Mouse (Mus musculus): ENCODE measurements around the gene Adcy3.
"Not testable (repeated sequence)": the region's sequence is repeated elsewhere in the genome, so short reads cannot be mapped to it uniquely, and the experiment has no call there.

Adcy3 gene

DNA sequence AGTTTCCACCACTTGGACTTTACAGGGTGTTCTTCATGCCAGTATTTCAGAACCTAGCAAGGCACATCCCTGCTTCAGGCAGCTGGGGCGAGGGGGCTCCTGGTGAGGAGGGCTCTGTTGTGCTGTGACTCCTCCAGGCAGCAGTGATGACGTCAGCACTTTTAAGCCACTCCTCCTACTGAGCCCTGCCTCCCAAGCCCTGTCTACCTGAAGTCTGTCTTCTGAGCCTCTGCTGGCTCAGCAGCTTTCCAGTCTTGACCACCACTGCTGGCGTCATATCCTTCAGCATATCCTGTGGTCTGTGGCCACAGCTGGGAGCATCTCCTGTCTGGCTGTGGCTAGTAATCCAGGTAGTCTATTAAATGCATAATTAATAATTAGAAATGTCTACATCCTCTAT lies 47.6 kb downstream of the Adcy3 start:
- no peak for DNase-seq (ENCODE audit: low spot score in 2 of 2)

DNA sequence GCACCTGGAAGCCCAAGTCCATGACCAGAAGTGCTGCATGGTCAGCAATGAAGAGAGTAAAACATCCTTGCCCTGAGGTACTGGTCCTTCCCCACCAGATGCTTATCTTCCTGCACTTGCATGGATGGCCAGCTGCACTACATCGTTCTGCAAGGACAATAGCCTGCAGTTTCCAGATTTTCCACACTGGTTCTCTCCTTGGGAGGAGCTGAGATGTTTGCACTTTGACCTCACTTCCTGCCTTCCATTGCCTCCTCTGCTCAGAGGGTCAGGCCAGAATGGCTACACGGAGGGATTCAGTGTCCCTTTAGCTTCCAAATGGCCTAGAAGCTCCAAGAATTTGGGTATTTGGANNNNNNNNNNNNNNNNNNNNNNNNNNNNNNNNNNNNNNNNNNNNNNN lies 51.7 kb downstream of the Adcy3 start:
- DNase-seq (ENCODE audit: low spot score in 2 of 2), result no peak

DNA sequence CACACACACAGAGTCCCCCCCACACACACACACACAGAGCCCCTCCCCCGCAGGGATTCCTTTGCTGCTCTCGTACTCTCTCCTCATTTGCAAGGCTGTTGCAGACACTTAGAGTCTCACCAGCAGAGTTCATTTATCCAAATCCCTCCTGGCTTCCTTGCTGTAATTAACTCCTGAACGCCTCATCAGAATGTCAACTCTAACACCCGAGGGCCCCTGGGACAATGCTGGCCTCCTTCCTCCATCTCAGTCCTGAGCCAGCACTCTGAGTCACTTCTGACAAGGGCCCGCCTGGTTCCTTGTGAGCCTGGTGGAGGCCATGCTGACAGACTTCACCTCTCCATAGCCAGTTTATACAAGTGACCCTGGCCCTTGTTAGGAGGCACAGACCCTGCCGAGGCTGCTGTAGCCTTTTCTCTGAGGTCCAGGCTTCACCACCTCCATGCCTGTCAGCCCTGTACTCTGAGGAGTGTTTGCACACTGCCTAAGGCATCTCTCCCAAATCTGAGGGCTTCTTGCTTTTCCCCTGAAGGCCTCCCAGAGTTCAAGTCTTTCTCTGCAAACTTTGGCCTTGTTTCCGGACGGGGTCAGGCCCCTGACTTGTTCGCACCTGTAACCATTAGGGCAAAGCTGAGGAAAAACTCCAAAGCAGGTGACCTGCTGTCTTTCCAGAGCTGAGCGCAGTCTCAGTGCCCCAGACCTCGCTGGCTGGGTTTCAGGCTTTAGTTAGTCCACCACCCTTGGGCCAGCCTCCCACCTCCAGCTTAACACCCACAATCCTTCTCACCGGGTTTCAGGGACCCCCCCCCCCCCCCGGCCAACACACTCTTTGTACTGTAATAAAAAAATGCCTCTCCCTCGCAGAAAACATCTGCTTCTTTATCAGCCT lies 55.5 kb downstream of the Adcy3 start:
- DNase-seq (ENCODE audit: low spot score in 2 of 2), result no peak

DNA sequence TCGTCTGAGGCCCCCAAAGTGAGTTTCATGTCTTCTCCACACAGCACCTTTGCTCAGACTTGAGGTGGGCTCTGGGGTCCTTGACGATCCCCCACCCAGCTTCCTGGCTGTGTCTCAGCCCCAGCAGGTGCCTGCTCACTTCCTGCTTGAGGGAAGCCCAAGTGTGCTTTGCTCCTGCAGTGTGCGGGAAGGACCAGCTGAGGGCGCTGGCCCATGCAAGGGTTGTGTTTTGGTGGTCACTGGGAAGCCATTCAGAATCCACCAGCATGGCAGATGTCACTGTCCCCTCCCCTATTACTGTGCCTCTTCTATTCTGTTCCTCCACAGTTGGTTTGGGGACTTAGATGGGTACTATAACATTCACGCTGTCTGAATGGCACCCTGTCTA lies 56.2 kb downstream of the Adcy3 start:
- peak; percentile 49 to 66 for DNase-seq (ENCODE audit: low spot score in 2 of 2)

DNA sequence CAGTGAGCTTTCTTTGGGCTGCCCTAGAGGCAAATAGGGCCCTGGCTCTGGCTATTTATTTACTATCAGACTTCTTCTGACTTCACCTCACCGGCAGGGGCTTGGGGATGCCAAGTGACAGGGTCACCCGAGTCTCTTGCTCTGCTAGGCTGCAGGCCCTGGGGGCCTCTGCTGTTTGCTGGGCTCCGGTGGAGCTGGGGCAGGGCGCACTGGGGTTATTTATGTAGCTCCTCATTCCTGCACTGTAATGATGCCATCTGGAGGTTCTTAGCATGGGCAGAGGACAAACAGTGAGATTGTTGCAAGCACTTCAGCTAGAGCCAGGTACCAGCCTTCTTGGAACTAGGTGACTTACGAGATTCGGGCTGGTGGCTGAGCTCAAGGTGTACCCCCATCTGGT lies 59.6 kb downstream of the Adcy3 start:
- no peak for DNase-seq (ENCODE audit: low spot score in 2 of 2)

DNA sequence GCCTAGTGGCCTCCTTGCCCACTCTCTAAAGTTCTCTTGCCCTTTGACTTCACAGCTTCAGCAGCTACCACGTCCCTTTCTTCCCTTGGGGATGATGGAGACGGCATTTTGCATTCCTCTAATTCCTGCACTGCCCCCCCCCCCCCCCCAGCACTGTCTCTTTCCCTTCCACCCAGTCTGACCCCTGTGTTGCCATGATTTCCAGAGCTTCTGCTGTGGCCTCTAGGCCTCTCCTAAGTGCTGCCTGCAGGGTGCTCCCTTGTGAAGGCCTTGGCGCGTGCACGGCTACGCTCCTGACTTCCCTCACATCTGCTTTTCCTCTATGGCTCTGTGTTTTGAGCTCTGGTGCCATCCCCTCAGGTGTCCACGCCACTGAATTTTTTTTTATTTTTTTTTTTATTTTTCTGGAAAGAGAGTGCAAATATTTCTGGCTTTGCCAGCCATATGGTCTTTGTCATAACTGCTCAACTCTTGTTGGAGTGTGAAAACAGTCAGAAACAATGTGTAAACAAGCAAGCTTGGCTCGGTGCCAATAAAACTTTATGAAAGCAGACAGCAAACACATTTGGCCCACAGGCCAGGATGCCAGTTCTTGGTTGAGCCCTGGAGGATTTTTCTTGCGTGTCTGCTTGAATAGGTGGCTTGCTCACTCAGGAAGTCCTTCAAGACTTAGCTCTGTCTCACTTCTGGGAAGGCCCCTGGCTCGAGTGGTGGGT lies 60.3 kb downstream of the Adcy3 start:
- no peak for DNase-seq (ENCODE audit: low spot score in 2 of 2)

DNA sequence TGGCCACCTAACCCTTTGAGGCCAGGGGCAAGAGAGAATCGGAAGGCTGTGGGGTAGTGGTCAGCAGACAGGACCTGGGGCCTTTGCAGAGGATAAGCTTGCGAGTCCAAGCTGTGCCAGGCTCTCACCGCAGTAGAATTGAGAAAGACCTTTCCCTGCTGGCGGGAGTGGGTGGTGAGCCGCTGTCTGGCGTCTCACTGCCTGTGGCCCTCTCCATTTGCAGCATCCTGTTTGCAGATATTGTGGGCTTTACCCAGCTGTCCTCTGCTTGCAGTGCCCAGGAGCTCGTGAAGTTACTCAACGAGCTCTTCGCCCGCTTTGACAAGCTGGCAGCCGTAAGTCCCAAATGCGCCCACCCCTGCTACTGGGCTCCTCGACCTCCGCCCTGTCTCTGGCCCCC lies 61.7 kb downstream of the Adcy3 start:
- DNase-seq (ENCODE audit: low spot score in 2 of 2), result no peak

DNA sequence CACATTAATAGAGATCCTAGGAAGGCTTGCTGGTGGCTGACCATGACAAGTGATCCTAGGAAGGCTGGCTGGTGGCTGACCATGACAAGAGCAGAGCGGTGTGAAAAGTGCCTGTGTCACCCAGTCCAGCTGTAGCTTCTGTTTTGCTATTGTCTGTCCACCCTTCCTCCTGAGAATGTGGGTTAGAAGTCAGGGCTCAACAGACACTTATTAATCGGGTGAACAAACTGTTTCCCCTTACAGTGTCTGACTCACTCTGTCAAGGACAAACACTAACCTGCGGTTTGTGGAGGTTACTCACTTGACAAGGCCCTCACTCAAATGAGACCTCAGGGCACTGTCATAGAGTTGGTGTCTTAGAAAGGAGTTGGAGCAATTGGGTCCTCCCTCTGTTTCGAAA lies 65.8 kb downstream of the Adcy3 start:
- DNase-seq (ENCODE audit: low spot score in 2 of 2), result no peak

DNA sequence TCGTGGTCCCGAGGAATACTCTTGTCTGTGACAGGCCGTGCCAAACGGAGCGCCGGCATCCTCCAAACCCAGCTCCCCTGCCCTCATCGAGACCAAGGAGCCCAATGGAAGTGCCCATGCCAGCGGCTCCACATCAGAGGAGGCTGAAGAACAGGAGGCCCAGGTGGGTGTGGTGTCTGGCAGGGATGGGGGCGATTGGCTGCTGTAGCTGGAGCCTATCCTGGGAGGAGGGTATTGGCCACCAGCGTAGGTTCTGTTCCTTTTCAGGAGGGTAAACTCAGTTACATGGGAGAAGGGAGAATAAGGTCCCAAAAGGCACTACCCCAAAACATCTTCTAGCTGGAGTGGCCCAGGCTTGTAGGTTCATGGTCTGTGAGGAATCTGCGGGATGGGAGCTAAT lies 66.4 kb downstream of the Adcy3 start:
- DNase-seq (ENCODE audit: low spot score in 2 of 2), result no peak

DNA sequence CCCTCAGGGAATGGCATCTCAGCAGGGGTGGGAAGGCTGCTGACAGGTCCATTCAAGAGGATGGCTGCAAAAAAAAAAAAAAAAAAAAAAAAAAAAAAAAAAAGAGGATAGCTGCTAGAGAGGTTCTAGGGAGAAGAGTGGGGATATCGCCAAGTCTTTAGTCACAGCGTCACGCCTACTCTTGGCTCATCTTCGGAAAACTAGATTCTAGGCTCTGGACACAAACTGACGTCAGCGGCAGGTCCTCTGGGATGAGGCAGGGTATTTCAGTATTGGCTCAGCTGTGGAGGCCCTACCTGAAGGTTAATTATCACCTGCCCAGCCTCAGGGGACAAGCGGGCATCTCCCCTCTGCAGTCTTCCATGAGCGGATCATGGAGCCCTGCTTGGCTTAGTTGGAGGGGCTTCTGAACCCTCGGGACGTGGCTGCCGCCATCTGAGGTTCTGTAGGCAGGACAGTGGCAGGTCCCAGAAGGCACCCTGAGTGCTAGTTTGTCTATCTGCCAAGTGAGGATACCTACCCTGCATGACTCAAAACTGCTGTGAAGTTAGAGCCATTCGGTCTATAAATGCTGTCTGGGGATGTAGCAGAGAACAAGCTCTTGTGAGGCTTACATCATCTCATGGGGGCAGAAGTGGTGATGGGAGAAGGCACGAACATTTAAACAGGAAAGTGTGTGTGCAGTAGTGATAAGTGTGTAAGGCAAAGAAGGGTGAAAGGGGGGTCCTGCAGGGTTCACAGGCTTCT lies 68.7 kb downstream of the Adcy3 start:
- DNase-seq (ENCODE audit: low spot score in 2 of 2), result no peak

DNA sequence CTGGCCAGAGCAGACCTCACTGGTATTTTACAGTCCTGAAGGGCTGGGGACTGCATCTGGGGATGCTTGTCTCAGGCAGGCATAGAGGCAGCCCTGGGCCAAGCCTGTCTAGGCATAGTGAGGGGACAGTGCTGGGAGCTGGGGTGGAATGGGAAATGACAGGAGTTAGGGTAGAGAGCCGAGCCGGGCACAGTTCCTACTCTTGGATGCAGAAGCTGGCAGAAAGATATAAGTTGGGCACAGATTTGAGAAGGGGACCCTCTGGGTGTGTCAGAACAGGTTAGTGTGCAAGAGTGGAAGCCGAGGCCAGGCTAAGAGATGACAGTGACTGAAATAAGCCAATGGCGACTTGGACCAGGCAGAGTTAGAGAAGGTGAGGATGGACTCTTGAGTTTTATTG lies 69.3 kb downstream of the Adcy3 start:
- DNase-seq (ENCODE audit: low spot score in 2 of 2), result no peak

DNA sequence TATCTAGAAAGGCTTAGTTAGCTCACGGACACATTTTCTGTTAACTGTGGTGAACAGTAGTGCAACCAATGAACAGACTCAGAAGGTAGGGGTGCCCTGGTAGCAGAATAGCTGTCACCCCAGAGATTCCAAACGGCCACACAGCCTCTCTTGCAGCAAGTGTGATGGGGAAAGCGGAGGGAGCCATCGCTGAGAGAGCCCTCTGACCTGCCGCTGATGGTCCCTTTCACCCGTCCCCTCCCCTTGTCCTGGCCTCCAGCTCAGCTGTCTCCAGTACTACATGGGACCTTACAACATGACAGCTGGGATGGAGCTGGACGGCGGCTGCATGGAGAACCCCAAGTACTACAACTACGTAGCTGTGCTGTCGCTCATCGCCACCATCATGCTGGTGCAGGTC lies 73.2 kb downstream of the Adcy3 start:
- no peak for DNase-seq (ENCODE audit: low spot score in 2 of 2)

DNA sequence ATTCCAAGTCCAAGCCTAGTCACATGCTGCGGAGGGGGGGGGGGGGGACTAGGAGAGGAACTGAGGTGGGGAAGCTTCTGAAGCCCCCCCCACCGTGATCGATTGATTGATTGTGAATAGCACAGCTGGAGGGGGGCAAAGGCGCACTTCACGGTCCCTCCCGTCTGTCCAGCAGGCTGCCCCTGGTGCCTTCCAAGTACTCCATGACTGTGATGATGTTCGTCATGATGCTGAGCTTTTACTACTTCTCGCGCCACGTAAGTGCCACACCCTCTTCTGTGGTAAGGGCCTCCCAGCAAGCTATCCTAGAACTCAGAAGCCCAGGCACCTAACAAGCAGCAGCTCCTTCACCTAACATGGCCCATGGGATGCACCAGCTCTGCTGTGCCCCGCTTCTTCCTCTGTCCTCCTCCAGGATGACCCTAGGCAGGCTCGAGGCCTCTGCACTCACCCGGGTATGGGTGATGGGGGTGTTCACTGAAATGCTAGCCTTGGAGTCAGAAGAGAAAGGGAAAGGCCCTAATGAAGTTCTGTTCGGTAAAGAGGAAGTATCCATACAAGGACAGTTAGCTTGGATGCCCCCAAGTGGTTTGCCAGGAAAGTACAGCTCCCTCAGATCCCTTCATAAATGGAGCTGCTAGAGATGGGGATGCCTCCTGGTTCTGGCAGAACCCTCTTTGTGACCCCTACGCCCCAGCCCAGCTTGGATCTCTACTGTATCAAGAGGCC lies 75.7 kb downstream of the Adcy3 start:
- DNase-seq (ENCODE audit: low spot score in 2 of 2), result peak in 1 of 2 experiments; percentile 39

DNA sequence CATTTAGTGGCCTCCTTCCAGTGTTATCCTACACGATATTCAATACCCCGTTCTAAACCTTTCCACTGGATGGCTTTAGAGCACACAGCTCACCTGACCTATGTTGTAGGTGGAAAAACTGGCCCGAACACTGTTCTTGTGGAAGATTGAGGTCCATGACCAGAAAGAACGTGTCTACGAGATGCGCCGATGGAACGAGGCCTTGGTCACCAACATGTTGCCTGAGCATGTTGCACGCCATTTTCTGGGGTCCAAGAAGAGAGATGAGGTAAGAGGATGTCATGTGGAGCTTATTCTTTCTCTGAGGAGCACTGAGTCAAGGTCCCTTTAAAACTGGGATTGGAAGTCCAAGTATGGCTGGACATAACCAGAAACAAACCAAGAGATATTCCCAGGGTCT lies 76.3 kb downstream of the Adcy3 start:
- DNase-seq (ENCODE audit: low spot score in 2 of 2), result no peak

DNA sequence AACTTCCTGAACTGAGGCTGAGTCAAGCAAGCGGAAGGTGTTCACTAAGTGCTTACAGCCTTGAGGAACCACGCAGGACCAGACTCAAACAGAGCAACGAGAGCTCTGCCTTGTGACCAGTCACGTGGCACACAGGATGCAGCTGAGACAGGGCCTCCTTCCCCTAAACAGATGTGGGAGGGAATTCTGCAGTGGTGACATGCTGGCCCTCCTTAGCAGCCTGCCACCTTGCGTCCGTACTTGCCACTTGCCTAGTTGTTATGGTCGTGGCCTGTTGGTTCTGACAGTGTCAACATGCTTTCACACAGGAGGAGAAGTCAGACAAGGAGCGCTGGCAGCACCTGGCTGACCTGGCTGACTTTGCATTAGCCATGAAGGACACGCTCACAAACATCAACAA lies 78.3 kb downstream of the Adcy3 start:
- no peak for DNase-seq (ENCODE audit: low spot score in 2 of 2)

DNA sequence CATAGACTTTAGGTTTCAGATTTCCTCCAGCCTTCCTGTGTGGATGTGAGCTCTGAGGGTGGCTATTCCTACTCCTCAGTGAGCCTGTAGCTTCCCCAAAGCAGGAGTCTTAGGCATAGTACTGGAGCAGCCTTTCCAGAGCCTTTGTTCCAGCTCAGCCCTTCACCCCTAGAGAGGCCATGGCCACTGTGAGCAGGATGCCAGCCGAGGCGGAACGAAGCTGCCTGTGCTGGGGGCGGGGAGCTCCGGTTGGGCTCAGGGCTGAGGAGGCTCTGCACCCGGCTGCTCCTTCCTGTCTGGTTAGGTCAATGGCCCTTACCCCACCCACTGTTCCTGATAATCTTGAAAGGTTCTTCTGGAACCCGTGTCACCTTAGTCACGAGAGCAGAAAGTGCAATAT lies 80.0 kb downstream of the Adcy3 start:
- DNase-seq (ENCODE audit: low spot score in 2 of 2), result no peak

DNA sequence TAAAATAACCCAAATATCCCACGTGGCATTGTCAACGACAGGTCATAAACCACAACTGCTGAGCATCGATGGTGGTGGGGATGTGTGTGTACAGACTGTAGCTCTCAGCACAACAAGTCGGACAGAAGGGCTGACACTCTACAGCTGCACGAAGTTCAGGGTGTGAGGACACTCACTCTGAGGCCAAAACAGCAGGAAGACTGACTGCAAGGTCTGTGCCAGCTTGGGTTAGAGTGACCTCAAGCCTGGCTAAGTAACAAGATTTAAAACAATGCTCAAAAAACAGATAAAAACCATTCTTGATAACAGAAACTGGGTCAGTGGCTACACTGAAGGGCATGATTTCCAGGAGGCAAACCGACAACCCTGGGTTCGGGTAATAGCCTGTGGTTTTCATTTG lies 97.3 kb downstream of the Adcy3 start:
- no peak for DNase-seq (ENCODE audit: low spot score in 2 of 2)

DNA sequence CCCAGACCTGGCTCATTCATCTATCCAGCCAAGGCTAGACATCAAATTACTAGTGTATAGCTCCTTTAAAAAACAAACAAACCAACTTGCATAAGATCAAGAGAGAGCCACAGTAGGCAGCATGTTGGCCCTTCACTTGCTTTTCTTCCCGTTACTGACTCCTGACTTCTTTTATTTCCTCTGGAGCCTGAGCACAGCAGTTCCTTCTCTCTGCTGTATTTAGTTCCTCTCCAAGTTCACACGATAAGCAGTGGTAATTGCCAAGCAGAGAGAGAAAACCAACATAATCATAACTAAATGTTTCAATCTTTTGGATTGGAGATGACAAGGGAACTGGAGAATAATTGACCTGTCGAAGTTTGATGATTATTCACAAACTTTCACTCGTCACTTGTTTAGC lies 99.9 kb downstream of the Adcy3 start:
- no peak for DNase-seq (ENCODE audit: low spot score in 2 of 2)

DNA sequence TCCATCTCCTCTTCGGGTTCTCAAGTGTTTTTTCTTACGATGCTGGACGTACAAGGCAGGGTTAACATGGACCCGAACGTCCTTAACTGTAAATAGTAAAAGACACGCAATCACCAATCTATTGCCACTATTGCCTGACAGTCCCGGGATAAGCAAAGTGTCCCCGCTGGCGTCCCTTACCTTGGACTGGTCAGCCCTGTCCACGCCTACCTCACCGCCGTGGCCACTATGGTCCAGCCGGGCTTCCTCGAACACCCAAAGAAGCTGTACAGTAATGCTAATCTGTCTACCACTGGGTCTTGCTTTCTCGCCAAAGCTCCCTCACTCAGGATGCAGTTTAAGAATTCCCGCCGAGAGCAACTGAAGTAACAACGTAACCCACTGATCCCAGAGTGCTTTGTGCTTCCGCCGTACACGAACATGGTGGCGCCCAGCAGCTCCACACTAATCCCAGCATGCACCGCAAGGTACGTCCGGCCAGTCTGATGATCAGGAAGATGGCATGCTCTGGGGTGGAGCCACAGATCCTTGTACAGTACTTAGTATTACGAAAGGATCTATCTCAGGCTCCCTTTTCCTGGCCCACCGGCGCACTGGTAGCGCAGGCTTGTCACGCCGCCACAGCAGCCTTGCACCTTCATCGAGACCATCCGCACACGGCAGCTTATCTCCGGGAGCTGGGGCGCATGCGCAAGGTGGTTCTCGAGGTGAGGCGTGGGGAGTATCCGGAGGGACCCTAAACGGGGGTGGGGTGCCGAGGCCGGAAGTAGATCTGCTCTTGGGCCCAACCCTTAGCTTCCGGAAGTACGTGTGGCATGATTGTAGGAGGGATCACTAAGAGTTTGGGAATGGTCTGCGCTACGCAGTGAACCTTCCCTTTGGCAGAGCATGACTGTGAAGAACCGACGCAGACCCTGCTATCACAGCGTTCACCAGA lies 100.9 kb downstream of the Adcy3 start, which contains the start of the genes Ptrhd1 and Cenpo:
Ptrhd1 (plus strand) TSS at position 456 of the 937 bp plus-strand sequence.
Cenpo (minus strand) TSS at position 723 of the 937 bp plus-strand sequence.
- DNase-seq (ENCODE audit: low spot score in 2 of 2), result peak; percentile 92 to 93

DNA sequence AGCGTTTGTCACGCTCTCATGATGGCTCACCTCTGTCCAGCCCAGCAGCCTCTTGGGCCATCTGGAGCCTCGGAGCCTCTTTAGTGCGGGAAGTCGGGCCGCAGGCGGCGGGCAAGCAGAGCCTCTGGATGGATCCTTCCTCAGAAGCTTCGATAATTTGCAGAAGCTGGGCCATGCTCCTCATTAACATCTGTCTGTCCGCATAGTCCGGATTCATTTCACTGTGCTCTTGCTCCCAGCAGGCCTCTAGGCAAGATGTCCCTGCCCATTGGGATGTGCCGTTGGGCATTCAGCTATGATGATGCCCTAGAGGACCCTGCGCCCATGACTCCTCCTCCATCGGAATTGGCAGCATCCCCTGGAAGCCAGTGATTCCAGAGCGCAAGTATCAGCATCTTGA lies 104.6 kb downstream of the Adcy3 start:
- no peak for DNase-seq (ENCODE audit: low spot score in 2 of 2)

DNA sequence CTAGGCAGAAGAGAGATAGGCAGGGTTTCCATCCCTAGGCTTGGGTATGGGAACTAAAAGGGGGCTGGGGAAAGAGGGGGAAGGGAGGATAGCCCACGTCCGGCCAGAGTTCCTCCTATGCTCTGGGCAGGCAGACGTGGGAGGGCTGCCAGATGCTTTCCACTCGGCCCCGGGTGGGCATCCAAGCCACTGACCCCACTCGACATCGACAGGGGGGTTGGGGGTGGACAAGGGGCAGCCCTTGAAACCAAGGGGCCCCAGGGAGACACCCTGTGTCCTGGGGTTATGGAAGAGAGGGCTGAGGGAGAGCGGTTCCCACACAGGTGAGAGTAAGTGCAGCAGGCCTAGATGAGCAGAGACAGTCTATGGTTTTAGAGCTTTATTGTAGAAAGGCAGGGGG lies 107.4 kb downstream of the Adcy3 start:
- not testable (repeated sequence) for DNase-seq (ENCODE audit: low spot score in 2 of 2)
